Mouse (Mus musculus) liver, embryonic 14.5 days (tissue): Measurements from ENCODE around the gene Fam136a.

Experiments used
- CTCF ChIP-seq: IDR thresholded peaks from 2 replicates; pipeline ENCODE4 v1.5.1; 2016; ENCODE audit warnings: antibody characterized with exemption, low read depth, control low read depth
- EP300 ChIP-seq: IDR thresholded peaks from 2 replicates; pipeline ENCODE4 v1.6.1; 2016; ENCODE audit warnings: antibody characterized with exemption, low read depth

DNA sequence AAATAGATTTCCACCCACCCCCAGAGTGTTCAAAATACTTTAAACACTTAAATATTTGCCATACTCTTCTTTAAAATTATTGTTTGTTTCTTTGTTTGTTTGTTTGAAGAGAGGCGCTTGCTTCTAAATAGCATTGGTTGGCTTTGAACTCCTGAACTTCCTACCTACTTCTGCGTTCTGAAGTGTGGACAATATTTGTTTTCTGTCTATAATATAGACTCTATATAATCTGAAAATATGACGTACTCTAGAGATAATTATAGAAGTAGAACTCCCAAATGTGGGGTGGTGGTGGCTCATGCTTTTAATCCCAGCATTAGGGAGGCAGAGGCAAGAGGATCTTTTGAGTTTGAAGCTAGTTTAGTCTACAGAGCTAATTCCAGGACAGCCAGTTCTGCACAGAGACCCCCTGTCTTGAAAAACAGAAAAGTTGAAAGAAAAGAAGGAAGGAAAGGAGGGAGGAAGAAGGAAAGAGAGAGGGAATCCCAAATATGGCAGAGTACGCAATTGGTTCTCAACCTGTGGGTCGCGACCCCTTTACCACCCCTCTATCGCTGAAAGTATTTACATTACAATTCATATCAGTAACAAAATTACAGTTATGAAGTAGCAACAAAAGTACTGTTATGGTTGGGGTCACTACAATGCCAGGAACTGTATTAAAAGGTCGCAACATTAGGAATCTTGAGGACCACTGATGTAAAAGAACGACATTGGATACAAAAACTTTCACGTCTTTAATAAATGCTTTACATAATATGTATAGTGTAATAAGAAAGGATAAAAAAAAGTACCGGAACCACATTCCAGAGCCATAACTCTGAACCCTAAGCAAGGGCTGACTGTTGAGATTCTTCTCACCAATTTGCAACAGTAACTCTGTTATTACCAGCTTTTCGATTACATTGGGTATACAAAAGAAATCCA lies 37.5 kb downstream of the Fam136a start:
- TF ChIP-seq CTCF, result no peak
- TF ChIP-seq EP300, result no peak
